Mouse (Mus musculus) spleen, embryonic (tissue): Measurements from ENCODE around the gene Sez6l2.

Experiments
- CTCF ChIA-PET: fragments of 350-600 bp; sonication (Branson Sonifier 250); formaldehyde crosslinking; loops from one replicate; lab custom pipeline; 2022; lab: Charles Lee

Sez6l2 gene

GRCm38 (mm10) chr7:126959780-126960179 lies 9.4 kb downstream of the Sez6l2 start:
- CTCF ChIA-PET = interaction anchor here (0.6 kb wide), 2 partner anchors 134 to 461 kb away, joined by 3 to 5 read pairs; no protein-coding TSS in a partner anchor

GRCm38 (mm10) chr7:126961095-126961494 lies 10.7 kb downstream of the Sez6l2 start:
- CTCF ChIA-PET = no interaction called here

GRCm38 (mm10) chr7:126961965-126962364 lies 11.6 kb downstream of the Sez6l2 start:
- CTCF ChIA-PET = interaction anchor here (1.0 kb wide), 1 partner anchor 50 kb away, joined by 7 read pairs; no protein-coding TSS in a partner anchor

- CTCF ChIA-PET = interaction anchor here (0.6 kb wide), 2 partner anchors 20 to 149 kb away, joined by 3 to 5 read pairs; no protein-coding TSS in a partner anchor
Observed at GRCm38 (mm10) chr7:126963548-126964286, 13.4 kb downstream of the Sez6l2 start.

GRCm38 (mm10) chr7:126965568-126965967 lies 15.2 kb downstream of the Sez6l2 start:
- CTCF ChIA-PET = interaction anchor here (0.8 kb wide), 1 partner anchor 306 kb away, joined by 3 read pairs; no protein-coding TSS in a partner anchor

- CTCF ChIA-PET = no interaction called here
Observed at GRCm38 (mm10) chr7:126967361-126967760, 17.0 kb downstream of the Sez6l2 start.

GRCm38 (mm10) chr7:126975493-126975892 lies 25.1 kb downstream of the Sez6l2 start:
- CTCF ChIA-PET = no interaction called here

GRCm38 (mm10) chr7:126975893-126975949 lies 25.4 kb downstream of the Sez6l2 start, which contains the start of gene Cdipt:
Gene Cdipt (plus strand): TSS chr7:126975914.
- CTCF ChIA-PET = no interaction called here

- CTCF ChIA-PET = no interaction called here
Observed at GRCm38 (mm10) chr7:126975950-126976866, 25.8 kb downstream of the Sez6l2 start, which contains the start of gene Cdiptos. Gene Cdiptos (minus strand): TSS chr7:126976098.

- CTCF ChIA-PET = no interaction called here
Observed at GRCm38 (mm10) chr7:126976878-126977459, 26.6 kb downstream of the Sez6l2 start.

GRCm38 (mm10) chr7:126978841-126979240 lies 28.5 kb downstream of the Sez6l2 start:
- CTCF ChIA-PET = no interaction called here

GRCm38 (mm10) chr7:126981601-126982000 lies 31.2 kb downstream of the Sez6l2 start:
- CTCF ChIA-PET = no interaction called here

GRCm38 (mm10) chr7:126982054-126982453 lies 31.7 kb downstream of the Sez6l2 start:
- CTCF ChIA-PET = no interaction called here

- CTCF ChIA-PET = no interaction called here
Observed at GRCm38 (mm10) chr7:126983113-126983512, 32.8 kb downstream of the Sez6l2 start.

GRCm38 (mm10) chr7:126984667-126985444 lies 34.5 kb downstream of the Sez6l2 start:
- CTCF ChIA-PET = no interaction called here

- CTCF ChIA-PET = no interaction called here
Observed at GRCm38 (mm10) chr7:126986319-126986718, 36.0 kb downstream of the Sez6l2 start.

GRCm38 (mm10) chr7:126988816-126989215 lies 38.5 kb downstream of the Sez6l2 start:
- CTCF ChIA-PET = no interaction called here

GRCm38 (mm10) chr7:126996449-126996848 lies 46.1 kb downstream of the Sez6l2 start:
- CTCF ChIA-PET = no interaction called here

GRCm38 (mm10) chr7:126999568-126999967 lies 49.2 kb downstream of the Sez6l2 start:
- CTCF ChIA-PET = no interaction called here

- CTCF ChIA-PET = no interaction called here
Observed at GRCm38 (mm10) chr7:127003620-127004019, 53.3 kb downstream of the Sez6l2 start.

- CTCF ChIA-PET = no interaction called here
Observed at GRCm38 (mm10) chr7:127004122-127004875, 53.9 kb downstream of the Sez6l2 start.
